Mouse (Mus musculus): Measurements from ENCODE around the gene Tbc1d10c. TPM values are rescaled to one million over a fixed set of nuclear protein-coding genes. Genes with fewer than 3 reads are reported as not detected.
A peak's percentile ranks its signal among the peaks of the same experiment; 100 is the strongest.

The Tbc1d10c gene
- polyA plus RNA-seq, 1 experiment = 9.1 TPM

GRCm38 (mm10) chr19:4229451-4230076 lies 38.5 kb upstream of the Tbc1d10c start:
- H3K4me3 ChIP-seq (ENCODE audit: insufficient read depth, low read depth, low read length) = no peak overlapping the region
- H3K4me1 ChIP-seq (ENCODE audit: control insufficient read depth, insufficient read depth, low read length) = peaks cover 11% of the 10 kb centered on the region
- 75% methylated on average over 9 of the region's 9 CpGs for WGBS
- TF ChIP-seq POLR2A (IDR thresholded peaks at IDR 0.05; ENCODE audit: low read depth, low read length) (no peak), CTCF (conservative IDR thresholded peaks at IDR 0.05; ENCODE audit: insufficient read depth, insufficient read length, low read depth, low read length) (no peak)
- no peaks in the 10 kb centered on the region for H3K36me3 ChIP-seq (ENCODE audit: control insufficient read depth, insufficient read depth, low read length)
- H3K27me3 ChIP-seq (replicated peaks; ENCODE audit: control insufficient read depth, insufficient read depth, low read length) = no peaks in the 10 kb centered on the region
- no peak for DNase-seq
- no peak overlapping the region for H3K27ac ChIP-seq (ENCODE audit: insufficient read depth, low read depth, low read length)

GRCm38 (mm10) chr19:4228891-4229290 lies 37.8 kb upstream of the Tbc1d10c start:
- TF ChIP-seq CTCF (conservative IDR thresholded peaks at IDR 0.05; ENCODE audit: insufficient read depth, insufficient read length, low read depth, low read length) (no peak), POLR2A (IDR thresholded peaks at IDR 0.05; ENCODE audit: low read depth, low read length) (no peak)
- Histone ChIP-seq H3K36me3 (ENCODE audit: control insufficient read depth, insufficient read depth, low read length) (no peaks in the 10 kb centered on the region), H3K27me3 (replicated peaks; ENCODE audit: control insufficient read depth, insufficient read depth, low read length) (no peaks in the 10 kb centered on the region), H3K27ac (ENCODE audit: insufficient read depth, low read depth, low read length) (no peak overlapping the region), H3K4me3 (ENCODE audit: insufficient read depth, low read depth, low read length) (no peak overlapping the region), H3K4me1 (ENCODE audit: control insufficient read depth, insufficient read depth, low read length) (peaks cover 11% of the 10 kb centered on the region)
- 68% methylated on average over 4 of the region's 4 CpGs for whole genome bisulfite sequencing
- no peak for DNase-seq

DNA sequence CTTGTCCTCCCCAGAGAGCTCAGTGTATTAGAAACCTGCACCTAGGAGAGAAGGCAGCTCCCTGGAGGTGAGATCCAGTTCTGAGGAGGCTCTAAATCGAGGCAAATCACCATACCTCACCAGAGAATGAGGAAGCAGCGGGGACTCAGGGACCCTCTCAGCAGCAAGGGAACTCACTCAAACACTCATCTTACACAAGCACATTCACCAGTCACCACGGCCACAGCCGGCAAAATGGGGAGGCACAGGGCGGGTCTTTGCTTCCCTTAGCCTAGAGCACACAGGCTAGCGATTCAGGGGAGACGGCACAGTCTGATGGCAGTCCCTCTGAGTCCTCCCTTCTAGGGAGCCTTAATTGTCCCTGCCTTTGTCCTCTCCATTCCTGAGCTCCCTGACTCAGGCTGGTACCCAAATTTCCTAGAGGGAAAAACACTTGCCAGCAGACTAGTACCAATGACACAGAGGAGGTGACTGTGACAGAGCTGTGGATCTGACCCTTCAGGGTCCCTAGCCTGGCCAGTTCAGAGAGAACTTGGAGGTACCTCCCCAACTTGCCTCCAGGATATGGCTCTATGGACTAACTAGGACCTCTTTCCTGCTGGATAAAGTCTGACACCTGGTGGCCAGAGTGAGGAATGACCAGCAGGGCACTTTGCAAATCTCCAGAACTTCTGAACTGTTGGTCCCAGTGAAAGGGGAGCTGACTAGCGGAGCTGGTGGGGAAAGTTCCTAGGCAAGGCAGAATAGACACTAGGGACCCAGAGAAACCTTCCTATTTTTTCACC lies 37.0 kb upstream of the Tbc1d10c start:
- 35% methylated on average over 8 of the region's 8 CpGs for WGBS
- H3K4me1 ChIP-seq (ENCODE audit: control insufficient read depth, insufficient read depth, low read length) = peaks cover 11% of the 10 kb centered on the region
- peak; percentile 95 for TF ChIP-seq CTCF (conservative IDR thresholded peaks at IDR 0.05; ENCODE audit: insufficient read depth, insufficient read length, low read depth, low read length)
- TF ChIP-seq POLR2A (IDR thresholded peaks at IDR 0.05; ENCODE audit: low read depth, low read length) = no peak
- no peaks in the 10 kb centered on the region for H3K27me3 ChIP-seq (replicated peaks; ENCODE audit: control insufficient read depth, insufficient read depth, low read length)
- DNase-seq = peak; percentile 84
- H3K4me3 ChIP-seq (ENCODE audit: insufficient read depth, low read depth, low read length) = no peak overlapping the region
- H3K36me3 ChIP-seq (ENCODE audit: control insufficient read depth, insufficient read depth, low read length) = no peaks in the 10 kb centered on the region
- no peak overlapping the region for H3K27ac ChIP-seq (ENCODE audit: insufficient read depth, low read depth, low read length)

DNA sequence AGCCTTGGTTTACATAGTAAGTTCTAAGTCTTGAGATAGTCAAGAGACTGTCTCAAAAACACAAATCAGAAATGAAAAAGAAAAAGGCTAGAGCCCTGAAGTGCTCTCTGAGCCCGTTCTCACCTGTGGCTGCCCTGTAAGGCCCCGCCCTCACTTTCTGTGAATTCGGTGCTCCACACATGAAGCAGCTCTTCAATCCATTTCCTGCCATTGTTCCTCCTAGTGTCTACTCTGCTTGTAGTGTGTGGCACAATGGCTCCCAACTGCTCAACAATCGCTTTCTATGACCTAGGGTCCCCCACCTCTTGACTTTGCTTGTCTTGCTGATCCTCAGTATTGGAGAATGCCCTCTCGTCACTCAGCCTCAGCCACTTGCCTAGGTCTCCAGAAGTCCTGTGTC lies 36.4 kb upstream of the Tbc1d10c start:
- TF ChIP-seq POLR2A (IDR thresholded peaks at IDR 0.05; ENCODE audit: low read depth, low read length) (no peak), CTCF (conservative IDR thresholded peaks at IDR 0.05; ENCODE audit: insufficient read depth, insufficient read length, low read depth, low read length) (no peak)
- Histone ChIP-seq H3K27ac (ENCODE audit: insufficient read depth, low read depth, low read length) (no peak overlapping the region), H3K4me1 (ENCODE audit: control insufficient read depth, insufficient read depth, low read length) (peaks cover 11% of the 10 kb centered on the region), H3K4me3 (ENCODE audit: insufficient read depth, low read depth, low read length) (no peak overlapping the region), H3K27me3 (replicated peaks; ENCODE audit: control insufficient read depth, insufficient read depth, low read length) (no peaks in the 10 kb centered on the region), H3K36me3 (ENCODE audit: control insufficient read depth, insufficient read depth, low read length) (no peaks in the 10 kb centered on the region)
- WGBS = 81% methylated on average over 5 of the region's 5 CpGs
- DNase-seq = no peak

DNA sequence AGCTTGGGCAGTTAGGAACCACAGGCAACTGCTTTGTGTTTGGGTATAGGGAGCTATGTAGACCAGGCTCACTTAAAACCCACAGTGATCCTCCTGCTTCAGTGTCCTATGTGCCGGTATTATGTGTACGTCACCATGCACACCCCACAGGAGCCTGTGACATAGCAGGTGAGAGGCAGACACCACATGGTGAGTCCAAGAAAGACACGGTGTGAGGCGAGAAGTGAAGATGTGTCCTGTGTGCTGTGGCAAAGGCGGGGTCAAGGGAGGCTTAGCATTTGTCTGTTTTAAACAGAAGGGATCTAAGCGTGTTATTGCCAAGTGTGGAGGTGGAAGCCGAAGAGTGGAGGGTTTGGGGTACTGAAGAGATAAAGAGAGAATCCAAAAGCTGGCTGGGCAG lies 35.7 kb upstream of the Tbc1d10c start:
- Histone ChIP-seq H3K4me1 (ENCODE audit: control insufficient read depth, insufficient read depth, low read length) (peaks cover 8% of the 10 kb centered on the region), H3K36me3 (ENCODE audit: control insufficient read depth, insufficient read depth, low read length) (no peaks in the 10 kb centered on the region), H3K27me3 (replicated peaks; ENCODE audit: control insufficient read depth, insufficient read depth, low read length) (no peaks in the 10 kb centered on the region), H3K27ac (ENCODE audit: insufficient read depth, low read depth, low read length) (no peak overlapping the region), H3K4me3 (ENCODE audit: insufficient read depth, low read depth, low read length) (no peak overlapping the region)
- TF ChIP-seq CTCF (conservative IDR thresholded peaks at IDR 0.05; ENCODE audit: insufficient read depth, insufficient read length, low read depth, low read length) = no peak
- TF ChIP-seq POLR2A (IDR thresholded peaks at IDR 0.05; ENCODE audit: low read depth, low read length) = no peak
- 92% methylated on average over 7 of the region's 7 CpGs for WGBS
- DNase-seq = no peak

DNA sequence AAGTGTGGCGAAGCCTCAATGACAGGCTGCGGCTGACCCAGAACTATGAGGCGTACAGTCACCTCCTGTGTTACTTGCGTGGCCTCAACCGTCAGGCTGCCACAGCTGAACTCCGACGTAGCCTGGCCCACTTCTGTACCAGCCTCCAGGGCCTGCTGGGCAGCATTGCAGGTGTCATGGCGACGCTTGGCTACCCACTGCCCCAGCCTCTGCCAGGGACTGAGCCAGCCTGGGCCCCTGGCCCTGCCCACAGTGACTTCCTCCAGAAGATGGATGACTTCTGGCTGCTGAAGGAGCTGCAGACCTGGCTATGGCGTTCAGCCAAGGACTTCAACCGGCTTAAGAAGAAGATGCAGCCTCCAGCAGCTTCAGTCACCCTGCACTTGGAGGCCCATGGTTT lies 31.1 kb upstream of the Tbc1d10c start:
- TF ChIP-seq POLR2A (IDR thresholded peaks at IDR 0.05; ENCODE audit: low read depth, low read length) (no peak), CTCF (conservative IDR thresholded peaks at IDR 0.05; ENCODE audit: insufficient read depth, insufficient read length, low read depth, low read length) (no peak)
- peak; percentile 82 for DNase-seq

More for the DNA sequence above, 31.1 kb upstream of the Tbc1d10c start:
- Histone ChIP-seq H3K4me3 (ENCODE audit: insufficient read depth, low read depth, low read length) (no peak overlapping the region), H3K27ac (ENCODE audit: insufficient read depth, low read depth, low read length) (0 out of 2 replicates have a peak overlapping the region, but pooled peaks have one; percentile 11), H3K4me1 (ENCODE audit: control insufficient read depth, insufficient read depth, low read length) (peaks cover 6% of the 10 kb centered on the region), H3K27me3 (replicated peaks; ENCODE audit: control insufficient read depth, insufficient read depth, low read length) (no peaks in the 10 kb centered on the region), H3K36me3 (ENCODE audit: control insufficient read depth, insufficient read depth, low read length) (no peaks in the 10 kb centered on the region)
- WGBS = 43% methylated on average over 11 of the region's 11 CpGs

All from kidney, adult 2 months (tissue).